11 mouse cellular contexts compared by ENCODE assay signal in genomic region chr1:125996540-125996939, GRCm38 (mm10).
DNase-seq lines count a peak whose midpoint lies in the region; ATAC-seq and TF ChIP-seq lines count a peak whose summit lies in the region.
"Had no signal": no experiment of that assay in that cellular context is flagged by ENCODE, and none has a peak within 500 bp of the region (broad histone marks: within the 10 kb centered on the region; RNA-seq: fewer than 3 reads in every experiment).

No protein-coding gene starts in this region.

- TF ChIP-seq POLR2A in brain, embryonic 14.5 days (IDR thresholded peaks at IDR 0.05; ENCODE audit: borderline replicate concordance, extremely low read depth, insufficient read depth, insufficient read length, poor library complexity, severe bottlenecking): no peak

- no peak overlapping the region for H3K27ac ChIP-seq in forebrain, embryonic 16.5 days (ENCODE audit: low read length)
- H3K27ac ChIP-seq in forebrain, embryonic 11.5 days (ENCODE audit: low read depth, low read length): no peak overlapping the region
- no peak overlapping the region for H3K27ac ChIP-seq in hindbrain, embryonic 11.5 days (ENCODE audit: low read depth, low read length)
- no peak overlapping the region for H3K27ac ChIP-seq in liver, embryonic 12.5 days

- WGBS in forebrain, embryonic 16.5 days: 69% methylated on average over 3 of the region's 3 CpGs
- WGBS in forebrain, embryonic 11.5 days: 54% methylated on average over 3 of the region's 3 CpGs
- 32% methylated on average over 3 of the region's 3 CpGs for WGBS in hindbrain, embryonic 11.5 days
- WGBS in liver, embryonic 12.5 days (ENCODE audit: insufficient replicate concordance): 65% methylated on average over 3 of the region's 3 CpGs

- no peaks in the 10 kb centered on the region for H3K36me3 ChIP-seq in forebrain, embryonic 16.5 days (ENCODE audit: control insufficient read depth, insufficient read depth)
- no peaks in the 10 kb centered on the region for H3K36me3 ChIP-seq in forebrain, embryonic 11.5 days (ENCODE audit: control insufficient read depth, insufficient read depth, low read length)
- no peaks in the 10 kb centered on the region for H3K36me3 ChIP-seq in hindbrain, embryonic 11.5 days (ENCODE audit: control insufficient read depth, insufficient read depth, low read length)
- no peaks in the 10 kb centered on the region for H3K36me3 ChIP-seq in liver, embryonic 12.5 days

- no peaks in the 10 kb centered on the region for H3K27me3 ChIP-seq in forebrain, embryonic 16.5 days (replicated peaks; ENCODE audit: control insufficient read depth, insufficient read depth, low read length)
- H3K27me3 ChIP-seq in forebrain, embryonic 11.5 days (ENCODE audit: control insufficient read depth, insufficient read depth, low read length): no peaks in the 10 kb centered on the region
- H3K27me3 ChIP-seq in hindbrain, embryonic 11.5 days (ENCODE audit: control insufficient read depth, insufficient read depth, low read length): no peaks in the 10 kb centered on the region
- H3K27me3 ChIP-seq in liver, embryonic 12.5 days (replicated peaks): no peaks in the 10 kb centered on the region

- no peak overlapping the region for H3K4me3 ChIP-seq in forebrain, embryonic 16.5 days (replicated peaks; ENCODE audit: low read length)
- no peak overlapping the region for H3K4me3 ChIP-seq in forebrain, embryonic 11.5 days (ENCODE audit: low read depth, low read length)
- H3K4me3 ChIP-seq in hindbrain, embryonic 11.5 days (ENCODE audit: low read depth, low read length): no peak overlapping the region
- no peak overlapping the region for H3K4me3 ChIP-seq in liver, embryonic 12.5 days

- H3K4me2 ChIP-seq in forebrain, embryonic 16.5 days (ENCODE audit: low read length): no peak overlapping the region
- no peak overlapping the region for H3K4me2 ChIP-seq in forebrain, embryonic 11.5 days (ENCODE audit: low read depth, low read length, severe bottlenecking)
- H3K4me2 ChIP-seq in hindbrain, embryonic 11.5 days (replicated peaks; ENCODE audit: low read depth, low read length): no peak overlapping the region
- H3K4me2 ChIP-seq in liver, embryonic 12.5 days: no peak overlapping the region

- ATAC-seq in forebrain, embryonic 16.5 days: peak; percentile 40; the same call in 1 of the 2 replicates
- ATAC-seq in forebrain, embryonic 11.5 days (replicated peaks; ENCODE audit: low FRiP score): no peak
- peak; percentile 88 for ATAC-seq in hindbrain, embryonic 11.5 days (ENCODE audit: low FRiP score)
- ATAC-seq in liver, embryonic 12.5 days: no peak

- DNase-seq in forebrain, embryonic 11.5 days (ENCODE audit: low spot score): no peak
- peak; percentile 49 for DNase-seq in brain, embryonic 14.5 days (ENCODE audit: low read depth)
- DNase-seq in hindbrain, embryonic 11.5 days (ENCODE audit: low spot score): peak; percentile 39
- peak; percentile 44 for DNase-seq in mesoderm, embryonic 11.5 days (ENCODE audit: low read depth, low spot score)
- DNase-seq in liver: no peak
- no peak for DNase-seq in gastrocnemius, postnatal 14 days
- DNase-seq: adrenal gland, postnatal 14 days; cerebellum, adult 9-10 months; kidney, adult 9 months had no signal

- no peak for TF ChIP-seq CTCF in brain, embryonic 14.5 days (IDR thresholded peaks at IDR 0.05; ENCODE audit: borderline replicate concordance, extremely low read depth, insufficient read depth, insufficient read length)

- no peaks in the 10 kb centered on the region for H3K4me1 ChIP-seq in forebrain, embryonic 16.5 days (replicated peaks; ENCODE audit: control insufficient read depth, insufficient read depth, low read length)
- no peaks in the 10 kb centered on the region for H3K4me1 ChIP-seq in forebrain, embryonic 11.5 days (replicated peaks; ENCODE audit: control insufficient read depth, insufficient read depth, low read length)
- 0 out of 2 replicates have a peak, but pooled peaks cover 2% of the 10 kb centered on the region for H3K4me1 ChIP-seq in hindbrain, embryonic 11.5 days (replicated peaks; ENCODE audit: control insufficient read depth, insufficient read depth, low read length)
- no peaks in the 10 kb centered on the region for H3K4me1 ChIP-seq in liver, embryonic 12.5 days

- H3K9ac ChIP-seq in forebrain, embryonic 16.5 days (replicated peaks; ENCODE audit: low read depth, low read length): no peak overlapping the region
- H3K9ac ChIP-seq in forebrain, embryonic 11.5 days (ENCODE audit: low read length): no peak overlapping the region
- no peak overlapping the region for H3K9ac ChIP-seq in hindbrain, embryonic 11.5 days (ENCODE audit: low read depth, low read length)
- H3K9ac ChIP-seq in liver, embryonic 12.5 days: no peak overlapping the region

- intact Hi-C loops in gastrocnemius, postnatal 14 days (cut with DNase I; ENCODE audit: low total_unique reads): no loop called here

- H3K9me3 ChIP-seq in forebrain, embryonic 16.5 days (ENCODE audit: control insufficient read depth, low read length): no peaks in the 10 kb centered on the region
- H3K9me3 ChIP-seq in forebrain, embryonic 11.5 days (ENCODE audit: control insufficient read depth, low read length): no peaks in the 10 kb centered on the region
- no peaks in the 10 kb centered on the region for H3K9me3 ChIP-seq in hindbrain, embryonic 11.5 days (ENCODE audit: control insufficient read depth, low read length)
- no peaks in the 10 kb centered on the region for H3K9me3 ChIP-seq in liver, embryonic 12.5 days (replicated peaks)

Comparison
In these comparisons a context has a peak if more than half of its experiments do, and no peak if none do; other contexts are left out.
1. ATAC-seq: peak in forebrain, embryonic 16.5 days (single experiment) and hindbrain, embryonic 11.5 days (single experiment); none in forebrain, embryonic 11.5 days (single experiment) and liver, embryonic 12.5 days (single experiment).
2. DNase-seq: peak in brain, embryonic 14.5 days (single experiment), hindbrain, embryonic 11.5 days (single experiment) and mesoderm, embryonic 11.5 days (single experiment); none in forebrain, embryonic 11.5 days (single experiment), liver (single experiment) and gastrocnemius, postnatal 14 days (single experiment).